Mouse (Mus musculus): ENCODE data around the gene Nbr1.
"Not testable (repeated sequence)": the region's sequence is repeated elsewhere in the genome, so short reads cannot be mapped to it uniquely, and the experiment has no call there.

DNA sequence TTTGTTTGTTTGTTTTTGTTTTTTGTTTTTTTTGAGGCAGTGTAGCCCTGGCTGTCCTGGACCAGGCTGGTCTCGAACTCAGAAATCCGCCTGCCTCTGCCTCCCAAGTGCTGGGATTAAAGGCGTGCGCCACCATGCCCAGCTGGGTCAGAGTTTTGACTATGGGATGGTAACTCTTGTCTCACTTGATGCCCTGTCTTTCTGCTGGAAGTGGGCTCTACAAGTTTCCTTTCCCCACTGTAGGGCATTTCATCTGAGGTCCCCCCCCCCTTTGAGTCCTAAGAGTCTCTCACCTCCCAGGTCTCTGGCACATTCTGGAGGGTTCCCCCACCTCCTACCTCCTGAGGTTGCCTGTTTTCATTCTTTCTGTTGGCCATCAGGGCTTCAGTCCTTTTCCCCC lies 55.2 kb downstream of the Nbr1 start:
- TF ChIP-seq EP300, CTCF (IDR thresholded peaks at IDR 0.05): not testable (repeated sequence)

All from lung, postnatal 0 days (tissue).